Mouse (Mus musculus): ENCODE results near the gene Tcea3.

The Tcea3 gene

GRCm38 (mm10) chr4:136281611-136282010 lies 34.1 kb downstream of the Tcea3 start:
- no peak for DNase-seq (ENCODE audit: low spot score)

GRCm38 (mm10) chr4:136282621-136283480 lies 35.3 kb downstream of the Tcea3 start:
- DNase-seq (ENCODE audit: low spot score): no peak

DNA sequence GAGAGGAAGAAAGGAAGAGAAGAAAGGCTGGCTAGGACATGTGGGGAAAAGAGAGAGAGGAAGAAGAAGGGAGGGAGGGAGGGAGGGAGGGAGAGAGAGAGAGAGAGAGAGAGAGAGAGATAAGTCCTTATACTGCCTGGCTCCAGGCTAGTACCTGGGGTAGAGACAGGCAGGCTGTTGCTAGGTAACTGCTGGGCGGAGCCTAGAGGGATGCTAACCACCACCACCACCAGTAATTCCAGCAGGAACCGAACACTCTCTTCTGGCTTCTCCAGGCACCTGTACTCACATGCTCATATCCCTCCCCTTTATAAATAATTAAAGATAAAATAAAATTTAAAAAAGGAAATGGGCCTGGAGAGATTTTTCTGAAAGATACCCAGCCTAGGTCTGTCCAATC lies 36.3 kb downstream of the Tcea3 start:
- DNase-seq (ENCODE audit: low spot score): no peak

DNA sequence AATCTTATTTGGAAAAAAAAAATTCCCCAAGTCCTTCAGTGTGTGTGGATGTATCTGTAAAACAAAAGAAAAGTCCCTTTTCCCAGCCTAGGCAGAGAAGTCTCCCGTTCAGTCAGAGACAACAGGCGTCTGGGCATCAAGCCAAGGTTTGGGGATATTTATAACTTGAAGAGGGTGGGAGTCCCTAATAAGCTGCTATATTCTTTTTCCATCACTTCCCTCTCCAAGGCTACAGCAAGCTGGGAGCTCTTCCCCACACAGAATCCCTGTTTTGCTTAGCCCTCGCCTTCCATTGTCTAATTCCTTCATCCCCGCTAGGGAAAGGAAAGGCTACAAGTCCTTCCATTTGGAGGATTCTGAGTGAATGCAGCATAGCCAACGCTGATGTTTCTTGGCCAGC lies 36.9 kb downstream of the Tcea3 start, which contains the start of gene Zfp46:
Gene Zfp46 (plus strand): TSS at position 229 of the 400 bp plus-strand sequence.
- peak; percentile 72 for DNase-seq (ENCODE audit: low spot score)

DNA sequence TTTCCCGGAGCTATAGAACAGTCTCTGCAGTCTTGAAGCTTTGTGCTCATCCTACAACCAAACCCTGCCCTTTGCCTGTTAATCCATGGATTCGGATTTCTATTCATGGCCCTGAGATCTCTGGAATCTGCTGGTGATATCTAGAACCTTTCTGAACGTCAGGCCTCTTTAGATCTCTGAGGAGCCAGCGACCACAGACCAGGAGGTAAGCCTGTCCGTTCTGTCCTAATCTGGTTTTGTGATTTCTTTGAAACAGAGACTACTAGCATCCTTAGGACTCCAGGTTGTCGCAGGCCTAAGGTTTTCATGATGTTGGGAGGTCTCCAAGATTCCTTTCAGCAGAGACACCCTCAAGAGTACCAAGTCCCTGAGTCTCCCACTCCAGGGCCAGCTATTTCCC lies 37.4 kb downstream of the Tcea3 start:
- DNase-seq (ENCODE audit: low spot score): no peak

DNA sequence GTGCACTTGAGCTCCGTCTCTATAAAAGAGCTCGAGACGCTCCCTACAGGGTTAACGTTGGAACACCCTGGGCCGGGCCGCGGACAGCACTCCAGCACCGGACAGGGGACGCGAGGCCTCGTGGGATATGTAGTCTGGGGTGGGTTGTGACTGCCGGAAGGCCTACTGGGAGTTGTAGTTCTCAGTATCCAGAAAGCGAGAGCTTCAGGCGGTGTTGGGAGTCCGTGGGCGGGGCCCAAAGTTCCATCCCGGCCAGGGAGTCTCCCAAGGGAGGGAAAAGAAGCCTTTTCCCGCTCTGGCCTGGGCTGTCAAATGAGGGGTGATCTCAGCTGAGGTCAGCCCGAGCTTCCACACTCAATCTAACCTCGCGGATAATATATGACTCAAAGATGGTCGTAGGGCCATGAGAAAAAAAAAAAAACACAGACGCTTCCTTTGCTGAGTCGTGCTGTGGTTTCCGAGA lies 37.9 kb downstream of the Tcea3 start:
- peak; percentile 96 for DNase-seq (ENCODE audit: low spot score)

DNA sequence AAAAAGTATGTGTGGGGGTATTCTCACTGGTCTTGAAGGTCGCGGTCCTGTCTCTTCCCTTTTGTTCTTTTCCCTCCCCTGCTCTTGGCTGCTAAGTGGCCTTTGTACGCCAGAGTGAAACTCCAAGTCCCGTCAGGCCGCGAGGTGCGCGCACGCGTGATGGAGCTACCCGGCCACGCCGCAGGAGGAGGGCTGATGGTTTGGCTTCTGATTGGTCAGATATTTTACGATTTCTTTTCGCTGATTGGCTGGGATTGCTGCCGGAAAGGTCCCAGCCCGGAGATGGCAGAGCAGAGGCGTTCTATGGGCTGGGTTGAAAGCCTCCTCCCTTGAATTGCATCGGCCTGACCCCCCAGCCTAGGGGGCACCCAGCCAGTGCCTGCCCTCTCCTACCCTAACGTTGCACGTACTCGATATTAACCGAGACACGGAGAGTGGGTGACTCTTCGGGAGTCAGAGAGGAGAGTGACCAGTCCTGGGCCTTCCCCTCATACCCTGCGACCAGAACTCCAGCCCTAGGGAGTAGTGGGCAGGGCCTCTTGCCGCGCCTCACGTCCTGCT lies 38.4 kb downstream of the Tcea3 start:
- peak; percentile 96 for DNase-seq (ENCODE audit: low spot score)

DNA sequence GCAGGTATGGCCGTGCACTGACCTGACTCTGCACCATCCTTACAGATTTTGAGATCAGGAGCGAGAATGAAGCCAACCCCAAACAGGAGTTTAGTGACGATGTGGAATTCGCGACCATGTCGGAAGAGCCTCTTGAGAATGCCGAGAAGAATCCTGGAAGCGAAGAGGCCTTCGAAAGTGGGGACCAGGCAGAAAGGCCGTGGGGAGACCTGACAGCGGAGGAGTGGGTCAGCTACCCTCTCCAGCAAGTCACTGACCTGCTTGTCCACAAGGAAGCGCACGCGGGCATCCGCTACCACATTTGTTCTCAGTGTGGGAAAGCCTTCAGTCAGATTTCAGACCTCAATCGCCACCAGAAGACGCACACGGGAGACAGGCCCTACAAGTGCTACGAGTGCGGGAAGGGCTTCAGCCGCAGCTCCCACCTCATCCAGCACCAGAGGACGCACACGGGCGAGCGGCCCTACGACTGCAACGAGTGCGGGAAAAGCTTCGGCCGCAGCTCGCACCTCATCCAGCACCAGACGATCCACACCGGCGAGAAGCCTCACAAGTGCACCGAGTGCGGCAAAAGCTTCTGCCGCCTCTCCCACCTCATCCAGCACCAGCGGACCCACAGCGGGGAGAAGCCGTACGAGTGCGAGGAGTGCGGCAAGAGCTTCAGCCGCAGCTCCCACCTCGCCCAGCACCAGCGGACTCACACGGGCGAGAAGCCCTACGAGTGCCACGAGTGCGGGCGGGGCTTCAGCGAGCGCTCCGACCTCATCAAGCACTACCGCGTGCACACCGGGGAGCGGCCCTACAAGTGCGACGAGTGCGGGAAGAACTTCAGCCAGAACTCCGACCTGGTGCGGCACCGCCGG lies 42.6 kb downstream of the Tcea3 start:
- no peak for DNase-seq (ENCODE audit: low spot score)

DNA sequence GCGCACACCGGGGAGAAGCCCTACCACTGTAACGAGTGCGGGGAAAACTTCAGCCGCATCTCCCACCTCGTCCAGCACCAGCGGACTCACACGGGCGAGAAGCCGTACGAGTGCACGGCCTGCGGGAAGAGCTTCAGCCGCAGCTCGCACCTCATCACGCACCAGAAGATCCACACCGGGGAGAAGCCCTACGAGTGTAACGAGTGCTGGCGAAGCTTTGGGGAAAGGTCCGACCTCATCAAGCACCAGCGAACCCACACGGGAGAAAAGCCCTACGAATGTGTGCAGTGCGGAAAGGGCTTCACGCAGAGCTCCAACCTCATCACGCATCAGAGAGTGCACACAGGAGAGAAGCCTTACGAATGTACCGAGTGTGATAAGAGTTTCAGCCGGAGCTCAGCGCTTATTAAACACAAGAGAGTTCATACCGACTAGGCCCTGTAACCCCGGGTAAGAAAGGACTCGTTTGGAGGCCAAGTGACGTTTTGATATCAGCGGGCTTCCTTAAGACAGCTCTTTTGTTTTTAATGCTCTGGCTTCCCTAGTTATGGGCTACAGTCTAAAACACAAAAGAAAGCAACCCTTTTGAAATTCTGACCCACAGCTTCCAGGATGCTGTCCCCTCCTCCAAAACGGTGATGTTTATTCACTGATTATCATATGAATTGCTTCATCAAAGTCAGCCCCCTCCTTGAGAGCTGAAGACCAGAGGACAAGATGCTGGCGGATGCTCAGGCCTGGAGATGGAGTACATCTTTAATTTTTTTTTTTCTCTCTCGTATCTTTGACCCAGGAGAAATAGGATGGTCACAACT lies 43.5 kb downstream of the Tcea3 start:
- no peak for DNase-seq (ENCODE audit: low spot score)

GRCm38 (mm10) chr4:136291692-136292091 lies 44.2 kb downstream of the Tcea3 start:
- DNase-seq (ENCODE audit: low spot score): no peak

- no peak for DNase-seq (ENCODE audit: low spot score)
Measured at GRCm38 (mm10) chr4:136295941-136296340, 48.4 kb downstream of the Tcea3 start.

DNA sequence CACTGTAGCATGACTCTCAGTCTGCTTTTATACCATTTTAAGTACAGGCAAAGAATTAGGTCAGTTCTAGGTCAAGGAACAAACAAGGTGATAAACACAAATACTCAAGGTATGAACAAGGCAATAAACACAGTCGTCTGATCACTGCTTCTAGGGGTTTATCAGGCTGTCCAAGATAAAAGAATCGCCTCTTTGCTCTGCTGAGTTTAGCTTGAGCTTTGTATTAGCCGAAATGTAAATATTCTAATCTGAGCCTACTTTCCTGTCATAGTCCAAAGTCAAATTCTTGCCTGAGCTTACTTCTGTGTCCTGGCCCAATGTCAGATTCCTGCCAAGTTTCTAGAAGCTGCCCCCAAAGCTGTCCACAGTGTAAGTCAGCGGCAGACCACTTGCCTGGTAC lies 54.9 kb downstream of the Tcea3 start:
- DNase-seq (ENCODE audit: low spot score): no peak

GRCm38 (mm10) chr4:136304181-136304580 lies 56.7 kb downstream of the Tcea3 start:
- no peak for DNase-seq (ENCODE audit: low spot score)

DNA sequence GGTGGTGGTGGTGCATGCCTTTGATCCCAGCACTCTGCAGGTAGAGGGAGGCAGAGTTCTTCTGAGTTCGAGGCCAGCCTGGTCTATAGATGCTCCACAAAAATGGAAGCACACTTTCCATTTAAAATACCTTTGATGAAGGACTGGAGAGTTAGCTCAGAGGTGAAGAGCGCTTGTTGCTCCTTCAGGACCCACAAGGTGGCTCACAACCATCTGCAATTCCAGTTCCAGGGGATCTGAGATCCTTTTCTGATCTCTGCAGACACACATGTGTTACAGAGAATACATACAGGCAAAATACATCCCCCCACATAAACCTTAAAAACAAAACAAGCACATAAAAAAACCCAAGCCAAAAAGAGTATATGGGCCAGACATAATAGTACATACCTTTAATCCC lies 60.8 kb downstream of the Tcea3 start:
- DNase-seq (ENCODE audit: low spot score): no peak

- DNase-seq (ENCODE audit: low spot score): peak; percentile 47
Measured at GRCm38 (mm10) chr4:136309780-136310179, 62.3 kb downstream of the Tcea3 start.

DNA sequence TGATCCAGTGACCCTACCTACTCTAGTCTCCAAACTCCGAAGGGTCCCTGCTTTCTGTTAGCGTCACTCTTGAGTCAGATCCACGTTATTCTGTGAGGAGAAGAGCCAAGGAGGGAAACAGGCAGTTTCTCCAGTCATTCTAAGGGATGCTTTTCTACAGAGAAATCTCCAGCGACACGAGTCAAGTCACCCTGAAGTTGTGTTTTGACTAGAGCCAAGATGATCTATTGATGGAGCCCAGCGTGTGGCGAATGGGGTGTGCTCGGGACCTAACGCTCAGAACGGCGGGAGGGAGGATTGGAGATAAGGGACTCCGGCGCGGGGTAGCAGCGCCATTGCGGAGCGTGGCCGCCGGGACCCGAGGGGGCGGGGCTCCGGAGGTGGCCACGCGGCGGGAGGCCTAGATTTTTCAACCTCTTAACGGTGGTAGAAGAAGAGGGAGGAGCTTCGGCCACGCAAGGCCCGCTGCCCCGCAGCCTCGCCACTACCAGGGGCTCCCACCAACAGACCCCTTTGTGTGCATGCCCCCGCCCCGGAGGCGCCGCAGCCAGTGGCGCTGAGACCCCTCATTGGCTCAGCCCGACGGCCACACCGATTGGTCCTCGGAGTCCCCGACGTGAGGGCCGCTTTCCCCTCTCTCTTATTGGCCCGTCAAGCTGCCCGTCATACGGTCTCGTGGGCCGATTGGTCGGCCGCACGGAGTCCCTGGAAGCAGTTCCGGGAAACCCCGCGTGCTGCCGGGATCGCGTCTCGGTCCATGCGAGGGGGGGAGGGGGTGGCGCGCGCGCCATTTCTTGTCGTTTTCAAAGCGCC lies 62.9 kb downstream of the Tcea3 start, which contains the start of gene Hnrnpr:
Gene Hnrnpr (plus strand): TSS at position 714 of the 813 bp plus-strand sequence.
- peak; percentile 98 for DNase-seq (ENCODE audit: low spot score)

GRCm38 (mm10) chr4:136311042-136311999 lies 63.8 kb downstream of the Tcea3 start:
- peak; percentile 36 for DNase-seq (ENCODE audit: low spot score)

DNA sequence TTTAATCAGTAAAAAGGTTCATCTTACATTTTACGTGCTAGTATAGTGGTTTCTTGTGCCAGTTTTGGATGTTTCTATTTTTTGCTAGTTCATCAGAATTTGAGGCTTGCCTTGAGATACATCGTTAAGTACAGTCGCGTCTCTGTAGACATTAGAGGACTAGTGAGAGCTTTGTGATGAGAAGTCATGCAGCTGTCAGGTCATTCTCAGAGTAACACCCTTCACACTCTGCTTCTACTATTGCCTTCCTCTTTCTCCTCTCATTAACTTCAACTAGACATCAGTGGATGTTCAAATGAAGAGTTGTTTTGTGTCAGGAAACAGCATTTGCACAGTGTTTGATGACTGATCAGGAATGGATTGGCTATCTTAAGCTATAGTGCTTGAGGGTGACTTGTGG lies 65.1 kb downstream of the Tcea3 start:
- no peak for DNase-seq (ENCODE audit: low spot score)

GRCm38 (mm10) chr4:136317667-136318066 lies 70.1 kb downstream of the Tcea3 start:
- no peak for DNase-seq (ENCODE audit: low spot score)
